Mouse (Mus musculus) left cerebral cortex, adult 9 months (tissue): Measurements from ENCODE around the gene Tyms.

Experiments used
- DNase-seq, 2 experiments: peaks; one replicate each; pipeline ENCODE4 v3.0.0; 2022; ENCODE audit warnings: low spot score in 2 of 2

The Tyms gene

GRCm38 (mm10) chr5:30072825-30073821 is at the start of gene Tyms:
Gene Tyms, minus strand, starts transcription at chr5:30073617.
- DNase-seq, result peak; percentile 8 to 71

- no peak for DNase-seq
These were observed 49.1 kb upstream of the Tyms start for GRCm38 (mm10) chr5:30122481-30122880.

GRCm38 (mm10) chr5:30120106-30120505 is 46.7 kb upstream of the Tyms start:
- DNase-seq, result no peak

- no peak for DNase-seq
These were observed 45.7 kb upstream of the Tyms start for GRCm38 (mm10) chr5:30119163-30119562.

- DNase-seq, result no peak
These were observed 44.6 kb upstream of the Tyms start for GRCm38 (mm10) chr5:30118018-30118417.

GRCm38 (mm10) chr5:30115718-30116117 is 42.3 kb upstream of the Tyms start:
- no peak for DNase-seq

- no peak for DNase-seq
These were observed 41.3 kb upstream of the Tyms start for GRCm38 (mm10) chr5:30114761-30115140.

- DNase-seq, result peak in 1 of 2 experiments; percentile 39
These were observed 40.7 kb upstream of the Tyms start for GRCm38 (mm10) chr5:30113881-30114760.

- no peak for DNase-seq
These were observed 39.2 kb upstream of the Tyms start for GRCm38 (mm10) chr5:30112533-30113068.

- DNase-seq, result no peak
These were observed 38.4 kb upstream of the Tyms start for GRCm38 (mm10) chr5:30111771-30112170.

GRCm38 (mm10) chr5:30111126-30111525 is 37.7 kb upstream of the Tyms start:
- peak in 1 of 2 experiments; percentile 24 for DNase-seq

- DNase-seq, result no peak
These were observed 37.1 kb upstream of the Tyms start for GRCm38 (mm10) chr5:30110371-30111060.

GRCm38 (mm10) chr5:30109899-30110298 is 36.5 kb upstream of the Tyms start:
- DNase-seq, result no peak

GRCm38 (mm10) chr5:30108233-30108632 is 34.8 kb upstream of the Tyms start:
- no peak for DNase-seq

GRCm38 (mm10) chr5:30107611-30108041 is 34.2 kb upstream of the Tyms start:
- no peak for DNase-seq

- no peak for DNase-seq
These were observed 33.8 kb upstream of the Tyms start for GRCm38 (mm10) chr5:30107186-30107585.

- no peak for DNase-seq
These were observed 33.3 kb upstream of the Tyms start for GRCm38 (mm10) chr5:30106756-30107155.

GRCm38 (mm10) chr5:30105668-30106300 is 32.4 kb upstream of the Tyms start, which contains the start of gene 3110082J24Rik:
Gene 3110082J24Rik, minus strand, starts transcription at chr5:30106086.
- DNase-seq, result peak in 1 of 2 experiments; percentile 21

GRCm38 (mm10) chr5:30104841-30105667 is 31.6 kb upstream of the Tyms start, which contains the start of gene Garem2:
Gene Garem2, plus strand, starts transcription at chr5:30105161.
- no peak for DNase-seq

- peak in 1 of 2 experiments; percentile 40 for DNase-seq
These were observed 30.9 kb upstream of the Tyms start for GRCm38 (mm10) chr5:30104339-30104738.
